Mouse (Mus musculus) MEL (cell line): Measurements from ENCODE around the gene Rela. TPM values are rescaled to one million over a fixed set of nuclear protein-coding genes. Genes with fewer than 3 reads are reported as not detected.

ENCODE experiments used
- DNase-seq: peaks from one replicate; pipeline ENCODE4 v3.0.0; 2011; ENCODE audit warnings: low read depth, low spot score
- H3K27ac ChIP-seq: 2 replicates; pipeline ENCODE4 v1.5.1; 2012; ENCODE audit warnings: low read depth, mild to moderate bottlenecking, control low read depth, low read length, moderate library complexity; ENCODE audit not compliant: control insufficient read depth
- H3K27me3 ChIP-seq, 2 experiments: fragments of 150-350 bp in 1 of 2; sonication (generic) in 1 of 2; 2 replicates each; pipeline ENCODE4 v1.6.1; 2012; ENCODE audit warnings: low read length in 2 of 2, mild to moderate bottlenecking in 2 of 2, improper control_type of control experiment in 1 of 2, moderate library complexity in 1 of 2; ENCODE audit not compliant: insufficient read depth in 2 of 2, control insufficient read depth in 1 of 2
- H3K36me3 ChIP-seq, 2 experiments: 2 replicates each; pipeline ENCODE4 v1.6.1; 2012 to 2014; ENCODE audit warnings: low read length in 2 of 2, improper control_type of control experiment in 1 of 2, inconsistent platforms in 1 of 2, mild to moderate bottlenecking in 1 of 2; ENCODE audit not compliant: insufficient read depth in 2 of 2, control insufficient read depth in 1 of 2
- H3K4me1 ChIP-seq, 2 experiments: fragments of 150-350 bp in 1 of 2; sonication (generic) in 1 of 2; 2 replicates each; pipeline ENCODE4 v1.6.1; 2012; ENCODE audit warnings: low read length in 2 of 2, improper control_type of control experiment in 1 of 2, mild to moderate bottlenecking in 1 of 2; ENCODE audit not compliant: insufficient read depth in 2 of 2, control insufficient read depth in 1 of 2
- H3K4me3 ChIP-seq, 2 experiments: fragments of 150-350 bp in 1 of 2; sonication (generic) in 1 of 2; 2 replicates each; pipeline ENCODE4 v1.5.1; 2012; ENCODE audit warnings: low read depth in 2 of 2, low read length in 2 of 2, mild to moderate bottlenecking in 2 of 2, moderate library complexity in 2 of 2, control low read depth in 1 of 2, improper control_type of control experiment in 1 of 2; ENCODE audit not compliant: control insufficient read depth in 1 of 2, insufficient read depth in 1 of 2
- H3K79me2 ChIP-seq: 2 replicates; pipeline ENCODE4 v1.6.1; 2012; ENCODE audit warnings: mild to moderate bottlenecking, low read length, moderate library complexity; ENCODE audit not compliant: control insufficient read depth, poor library complexity, insufficient read depth
- H3K9ac ChIP-seq: 2 replicates; pipeline ENCODE4 v1.6.1; 2012; ENCODE audit warnings: low read depth, mild to moderate bottlenecking, control low read depth, low read length, moderate library complexity; ENCODE audit not compliant: control insufficient read depth, poor library complexity, severe bottlenecking
- H3K9me3 ChIP-seq: fragments of 150-350 bp; sonication (generic); replicated peaks from 2 replicates; pipeline ENCODE4 v1.6.1; 2012; ENCODE audit warnings: mild to moderate bottlenecking, low read length, improper control_type of control experiment, moderate library complexity; ENCODE audit not compliant: insufficient read depth
- BHLHE40 ChIP-seq: IDR thresholded peaks from 2 replicates; pipeline ENCODE4 v1.6.1; 2012; ENCODE audit warnings: low read depth, mild to moderate bottlenecking, inconsistent platforms, low read length, improper control_type of control experiment, borderline replicate concordance
- CHD1 ChIP-seq: IDR thresholded peaks from 2 replicates; pipeline ENCODE4 v1.6.1; 2012; ENCODE audit warnings: low read depth, mild to moderate bottlenecking, inconsistent platforms, low read length, improper control_type of control experiment
- ELF1 ChIP-seq: IDR thresholded peaks from 2 replicates; pipeline ENCODE4 v1.6.1; 2014; ENCODE audit warnings: low read depth, mild to moderate bottlenecking, inconsistent platforms, low read length, improper control_type of control experiment, moderate library complexity
- ETS1 ChIP-seq: IDR thresholded peaks from 2 replicates; pipeline ENCODE4 v1.6.1; 2012; ENCODE audit warnings: low read depth, mild to moderate bottlenecking, inconsistent platforms, low read length, improper control_type of control experiment, moderate library complexity
- GATA1 ChIP-seq: IDR thresholded peaks from 2 replicates; pipeline ENCODE4 v1.6.1; 2011; ENCODE audit warnings: low read depth, low read length, improper control_type of control experiment
- KAT2A ChIP-seq: conservative IDR thresholded peaks from 2 replicates; pipeline ENCODE4 v1.6.1; 2012; ENCODE audit warnings: low read depth, low read length, improper control_type of control experiment, inconsistent platforms
- MAFK ChIP-seq: IDR thresholded peaks from 2 replicates; pipeline ENCODE4 v1.6.1; 2011; ENCODE audit warnings: low read depth, mild to moderate bottlenecking, low read length, improper control_type of control experiment, borderline replicate concordance
- MAZ ChIP-seq: IDR thresholded peaks from 2 replicates; pipeline ENCODE4 v1.6.1; 2012; ENCODE audit warnings: low read depth, mild to moderate bottlenecking, inconsistent platforms, low read length, improper control_type of control experiment
- POLR2A ChIP-seq, 2 experiments: IDR thresholded peaks; 2 replicates each; pipeline ENCODE4 v1.6.1; 2011 to 2012; ENCODE audit warnings: low read length in 2 of 2, mild to moderate bottlenecking in 2 of 2, control low read depth in 1 of 2, improper control_type of control experiment in 1 of 2, low read depth in 1 of 2, moderate library complexity in 1 of 2; ENCODE audit not compliant: control insufficient read depth in 1 of 2, insufficient read depth in 1 of 2, poor library complexity in 1 of 2
- POLR2AphosphoS2 ChIP-seq: IDR thresholded peaks from 2 replicates; pipeline ENCODE4 v1.6.1; 2011; ENCODE audit warnings: low read length, improper control_type of control experiment
- SIN3A ChIP-seq: IDR thresholded peaks from 2 replicates; pipeline ENCODE4 v1.6.1; 2012; ENCODE audit warnings: low read length, improper control_type of control experiment, inconsistent platforms
- SMC3 ChIP-seq: IDR thresholded peaks from 2 replicates; pipeline ENCODE4 v1.6.1; 2011; ENCODE audit warnings: low read depth, low read length, improper control_type of control experiment
- TBP ChIP-seq: IDR thresholded peaks from 2 replicates; pipeline ENCODE4 v1.8.0; 2011; ENCODE audit warnings: low read depth, low read length, improper control_type of control experiment
- TCF12 ChIP-seq: IDR thresholded peaks from 2 replicates; pipeline ENCODE4 v1.6.1; 2014; ENCODE audit warnings: low read depth, mild to moderate bottlenecking, inconsistent platforms, low read length, improper control_type of control experiment, moderate library complexity
- USF2 ChIP-seq, 2 experiments: IDR thresholded peaks; 2 replicates each; pipeline ENCODE4 v1.6.1; 2011 to 2012; ENCODE audit warnings: improper control_type of control experiment in 2 of 2, low read length in 2 of 2, borderline replicate concordance in 1 of 2, inconsistent platforms in 1 of 2, low read depth in 1 of 2, mild to moderate bottlenecking in 1 of 2; ENCODE audit not compliant: insufficient read depth in 1 of 2
- ZC3H11A ChIP-seq: IDR thresholded peaks from 2 replicates; pipeline ENCODE4 v1.6.1; 2012; ENCODE audit warnings: low read depth, mild to moderate bottlenecking, inconsistent platforms, low read length, improper control_type of control experiment
- ZMIZ1 ChIP-seq: IDR thresholded peaks from 2 replicates; pipeline ENCODE4 v1.6.1; 2012; ENCODE audit warnings: low read depth, mild to moderate bottlenecking, inconsistent platforms, low read length, improper control_type of control experiment, moderate library complexity
- polyA plus RNA-seq, 2 experiments: library from polyadenylated mRNA; stranded (reverse) in 1 of 2; unstranded in 1 of 2; fragments of >175 nt in 1 of 2; fragments of >200 nt in 1 of 2; gene quantifications; 2 replicates each; pipeline versions ENCODE4 v1.2.1 to v1.2.4; 2012; ENCODE audit warnings: low replicate concordance in 2 of 2, low read depth in 1 of 2; ENCODE audit not compliant: insufficient read length in 2 of 2, insufficient read depth in 1 of 2, missing spikeins in 1 of 2
- total RNA-seq: library from RNA; depleted of rRNA; stranded (reverse); fragments of 300-350 nt; gene quantifications from 2 replicates; pipeline ENCODE4 v1.2.3, GENCODE M21; 2012

The Rela gene
- total and polyA plus RNA-seq, 3 experiments, result 16.4 to 61.7 TPM; not detected in 1

DNA sequence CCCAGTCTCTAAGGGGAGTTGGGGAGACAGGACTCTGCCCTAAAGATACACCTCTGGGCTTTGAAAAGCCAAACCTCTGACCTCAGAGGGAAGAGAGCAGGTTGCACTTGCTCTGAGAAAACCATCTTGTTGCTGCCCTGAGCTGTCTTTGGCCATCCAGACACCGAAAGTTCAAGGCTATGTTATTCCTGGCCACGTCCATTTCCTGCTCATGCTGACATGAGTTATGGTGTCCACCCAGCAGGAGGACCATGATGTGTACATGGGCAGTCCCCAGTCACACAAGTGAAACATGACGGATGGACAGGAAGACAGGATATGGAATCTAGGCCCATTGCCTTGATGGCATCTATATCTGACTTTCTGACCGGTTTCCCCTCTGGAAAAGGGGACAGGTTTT, 43.1 kb downstream of the Rela start:
- H3K4me3 ChIP-seq, result no peak overlapping the region
- H3K79me2 ChIP-seq, result no peaks in the 10 kb centered on the region
- H3K4me1 ChIP-seq, result no peaks in the 10 kb centered on the region
- peaks cover 0 to 3% of the 10 kb centered on the region in 2 experiments; a peak in 2 of 4 replicates for H3K36me3 ChIP-seq
- H3K9ac ChIP-seq, result no peak overlapping the region
- no peak for DNase-seq
- H3K27ac ChIP-seq, result no peak overlapping the region
- no peaks in the 10 kb centered on the region for H3K27me3 ChIP-seq
- no peaks in the 10 kb centered on the region for H3K9me3 ChIP-seq
- no peak for TF ChIP-seq KAT2A
- no peak for TF ChIP-seq SIN3A
- TF ChIP-seq MAFK, result no peak
- TF ChIP-seq SMC3, result no peak
- no peak for TF ChIP-seq ETS1
- no peak for TF ChIP-seq TCF12
- no peak for TF ChIP-seq ZC3H11A
- TF ChIP-seq BHLHE40, result no peak

DNA sequence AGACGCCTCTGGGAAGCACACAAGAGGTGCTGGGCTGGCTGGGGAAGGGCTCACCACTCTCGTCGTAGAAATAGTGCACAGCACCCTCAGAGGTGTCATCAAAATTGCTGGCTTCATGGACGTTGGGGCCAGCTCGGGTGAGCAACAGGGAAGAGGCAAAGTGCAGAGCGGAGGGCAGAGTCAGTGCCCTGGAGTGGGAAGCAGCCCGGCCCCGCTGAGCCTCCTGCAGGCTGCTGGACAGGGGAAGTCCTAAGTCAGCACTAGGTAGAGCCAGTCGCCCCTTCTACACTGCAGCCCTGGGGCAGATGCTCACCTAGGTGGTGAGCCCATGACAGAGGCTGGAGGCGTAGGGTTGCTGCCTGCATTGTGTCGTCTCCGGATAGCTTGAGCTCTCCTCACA, 47.0 kb downstream of the Rela start:
- Histone ChIP-seq H3K27ac (no peak overlapping the region), H3K9ac (no peak overlapping the region), H3K9me3 (no peaks in the 10 kb centered on the region), H3K4me1 (peaks cover 2 to 5% of the 10 kb centered on the region in 2 experiments; a peak in 2 of 4 replicates), H3K79me2 (peaks cover 10% of the 10 kb centered on the region), H3K36me3 (peaks cover 0 to 3% of the 10 kb centered on the region in 2 experiments; a peak in 2 of 4 replicates), H3K4me3 (no peak overlapping the region), H3K27me3 (no peaks in the 10 kb centered on the region)
- TF ChIP-seq POLR2A (IDR thresholded peaks at IDR 0.05; ENCODE audit: control insufficient read depth in 1 of 2, insufficient read depth in 1 of 2, low read depth in 1 of 2, low read length in 2 of 2, poor library complexity in 1 of 2) (no peak), POLR2AphosphoS2 (no peak), ETS1 (no peak), ELF1 (no peak), MAZ (no peak), TBP (no peak), GATA1 (no peak), BHLHE40 (no peak), KAT2A (no peak), SMC3 (no peak), USF2 (IDR thresholded peaks at IDR 0.05; ENCODE audit: borderline replicate concordance in 1 of 2, insufficient read depth in 1 of 2, low read depth in 1 of 2, low read length in 2 of 2) (no peak), CHD1 (no peak), ZMIZ1 (no peak)
- DNase-seq, result no peak
